Mouse (Mus musculus) midbrain, postnatal 0 days (tissue): ENCODE data around the gene Rsbn1l. TPM values are rescaled to one million over a fixed set of nuclear protein-coding genes. Genes with fewer than 3 reads are reported as not detected.

Source experiments
- ATAC-seq: fragments of 200-750 bp; cut with Nextera tagmentation; 2 replicates; pipeline ENCODE4 v1.8.0; 2017; ENCODE audit warnings: moderate number of reproducible peaks, mild to moderate bottlenecking, moderate TSS enrichment, moderate library complexity; ENCODE audit not compliant: low FRiP score
- DNase-seq: peaks from one replicate; pipeline ENCODE4 v3.0.0-alpha.2; 2015; ENCODE audit warnings: low spot score
- H3K27ac ChIP-seq: fragments of 300-500 bp; sonication (generic); 2 replicates; pipeline ENCODE4 v1.5.1; 2014; ENCODE audit warnings: low read depth, mild to moderate bottlenecking, low read length, mixed read lengths
- H3K27me3 ChIP-seq: fragments of 300-500 bp; sonication (generic); 2 replicates; pipeline ENCODE4 v1.6.1; 2014; ENCODE audit warnings: low read length, control low read depth, mixed read lengths; ENCODE audit not compliant: insufficient read depth
- H3K36me3 ChIP-seq: fragments of 300-500 bp; sonication (generic); 2 replicates; pipeline ENCODE4 v1.6.1; 2014; ENCODE audit warnings: low read length, control low read depth, mixed read lengths; ENCODE audit not compliant: insufficient read depth
- H3K4me1 ChIP-seq: fragments of 300-500 bp; sonication (generic); 2 replicates; pipeline ENCODE4 v1.6.1; 2014; ENCODE audit warnings: mild to moderate bottlenecking, control low read depth, antibody characterized with exemption, low read length, mixed read lengths; ENCODE audit not compliant: insufficient read depth
- H3K4me2 ChIP-seq: fragments of 300-500 bp; sonication (generic); 2 replicates; pipeline ENCODE4 v1.6.1; 2014; ENCODE audit warnings: low read depth, mild to moderate bottlenecking, low read length, mixed read lengths; ENCODE audit not compliant: poor library complexity, severe bottlenecking
- H3K4me3 ChIP-seq: fragments of 300-500 bp; sonication (generic); 2 replicates; pipeline ENCODE4 v1.5.1; 2014; ENCODE audit warnings: low read depth, mild to moderate bottlenecking, low read length, moderate library complexity
- H3K9ac ChIP-seq: fragments of 300-500 bp; sonication (generic); replicated peaks from 2 replicates; pipeline ENCODE4 v1.6.1; 2014; ENCODE audit warnings: mild to moderate bottlenecking, low read length, moderate library complexity, mixed read lengths; ENCODE audit not compliant: poor library complexity, severe bottlenecking
- H3K9me3 ChIP-seq: fragments of 300-500 bp; sonication (generic); 2 replicates; pipeline ENCODE4 v1.6.1; 2016; ENCODE audit warnings: low read length, control low read depth
- CTCF ChIP-seq: IDR thresholded peaks from 2 replicates; pipeline ENCODE4 v1.5.1; 2016; ENCODE audit warnings: antibody characterized with exemption, mild to moderate bottlenecking
- WGBS: fragments of 180-500 bp; shearing (Covaris S2); extraction: QIAGEN DNeasy Blood & Tissue Kit; methylation state at CpG from one replicate; pipeline ENCODE4 v1.1.7; 2014; 5-methylcytosine and 5-hydroxymethylcytosine counted together
- polyA plus RNA-seq: library from polyadenylated mRNA; unstranded; fragments of >200 nt; fragmentation: Nextera tagmentation; extraction: Ambion mirVana; gene quantifications from 2 replicates; pipeline ENCODE4 v1.2.1, GENCODE M21; 2015
- total RNA-seq: library from RNA; depleted of rRNA; stranded (reverse); fragments of >200 nt; gene quantifications from 2 replicates; pipeline ENCODE4 v1.2.3, GENCODE M21; 2014

Gene Rsbn1l
- total and polyA plus RNA-seq, 2 experiments from 2014 or later = 3.8 to 5.2 TPM

GRCm38 (mm10) chr5:20986271-20986670, 30.1 kb upstream of the Rsbn1l start:
- H3K4me3 ChIP-seq = no peak overlapping the region
- H3K4me2 ChIP-seq = no peak overlapping the region
- no peaks in the 10 kb centered on the region for H3K4me1 ChIP-seq
- H3K9ac ChIP-seq = no peak overlapping the region
- TF ChIP-seq CTCF = no peak
- no peaks in the 10 kb centered on the region for H3K9me3 ChIP-seq
- H3K27ac ChIP-seq = no peak overlapping the region
- DNase-seq = no peak
- 92% methylated on average over 8 of the region's 8 CpGs for WGBS
- peaks cover 34% of the 10 kb centered on the region for H3K36me3 ChIP-seq
- no peaks in the 10 kb centered on the region for H3K27me3 ChIP-seq
- ATAC-seq = no peak

- H3K4me2 ChIP-seq = no peak overlapping the region
- DNase-seq (no peak), ATAC-seq (no peak)
- no peaks in the 10 kb centered on the region for H3K9me3 ChIP-seq
- H3K36me3 ChIP-seq = peaks cover 15% of the 10 kb centered on the region
- no peaks in the 10 kb centered on the region for H3K27me3 ChIP-seq
- no peak for TF ChIP-seq CTCF
- H3K27ac ChIP-seq = no peak overlapping the region
- H3K4me3 ChIP-seq = no peak overlapping the region
- H3K9ac ChIP-seq = no peak overlapping the region
- no peaks in the 10 kb centered on the region for H3K4me1 ChIP-seq
These were observed 27.3 kb upstream of the Rsbn1l start for GRCm38 (mm10) chr5:20983505-20983904.

- ATAC-seq = no peak
- no peak for TF ChIP-seq CTCF
- Histone ChIP-seq H3K36me3 (no peaks in the 10 kb centered on the region), H3K9ac (no peak overlapping the region), H3K4me3 (no peak overlapping the region), H3K4me1 (no peaks in the 10 kb centered on the region), H3K27ac (no peak overlapping the region), H3K9me3 (no peaks in the 10 kb centered on the region), H3K4me2 (no peak overlapping the region), H3K27me3 (no peaks in the 10 kb centered on the region)
- WGBS = 79% methylated on average over 4 of the region's 4 CpGs
- no peak for DNase-seq
These were observed 18.5 kb upstream of the Rsbn1l start for GRCm38 (mm10) chr5:20974690-20975089.

GRCm38 (mm10) chr5:20973999-20974398, 17.8 kb upstream of the Rsbn1l start:
- no peaks in the 10 kb centered on the region for H3K27me3 ChIP-seq
- H3K4me1 ChIP-seq = no peaks in the 10 kb centered on the region
- H3K27ac ChIP-seq = no peak overlapping the region
- H3K4me2 ChIP-seq = no peak overlapping the region
- TF ChIP-seq CTCF = no peak
- WGBS = 25% methylated on average over 6 of the region's 7 CpGs
- H3K36me3 ChIP-seq = no peaks in the 10 kb centered on the region
- DNase-seq (no peak), ATAC-seq (no peak)
- no peak overlapping the region for H3K4me3 ChIP-seq
- H3K9me3 ChIP-seq = no peaks in the 10 kb centered on the region
- no peak overlapping the region for H3K9ac ChIP-seq

GRCm38 (mm10) chr5:20973069-20973468, 16.9 kb upstream of the Rsbn1l start:
- Histone ChIP-seq H3K27ac (no peak overlapping the region), H3K9me3 (no peaks in the 10 kb centered on the region), H3K4me2 (no peak overlapping the region), H3K36me3 (no peaks in the 10 kb centered on the region), H3K4me1 (no peaks in the 10 kb centered on the region), H3K9ac (no peak overlapping the region), H3K4me3 (no peak overlapping the region), H3K27me3 (no peaks in the 10 kb centered on the region)
- no peak for TF ChIP-seq CTCF
- no peak for DNase-seq
- no peak for ATAC-seq
- 69% methylated on average over 5 of the region's 5 CpGs for WGBS

- H3K27ac ChIP-seq = no peak overlapping the region
- no peaks in the 10 kb centered on the region for H3K4me1 ChIP-seq
- H3K9ac ChIP-seq = no peak overlapping the region
- TF ChIP-seq CTCF = peak; percentile 38
- H3K4me3 ChIP-seq = no peak overlapping the region
- WGBS = 72% methylated on average over 9 of the region's 9 CpGs
- no peaks in the 10 kb centered on the region for H3K9me3 ChIP-seq
- ATAC-seq = no peak
- DNase-seq = peak; percentile 13
- no peak overlapping the region for H3K4me2 ChIP-seq
- no peaks in the 10 kb centered on the region for H3K27me3 ChIP-seq
- no peaks in the 10 kb centered on the region for H3K36me3 ChIP-seq
These were observed 12.8 kb upstream of the Rsbn1l start for GRCm38 (mm10) chr5:20968963-20969362.
